Mouse (Mus musculus) CH12.LX (cell line): ENCODE measurements at regions not wholly inside any gene's neighbourhood (a gene's known extent, or its start where the extent isn't known, plus 50 kb on each side); places are given as distances from the start of the nearest gene placed in this dataset.
A peak's percentile ranks its signal among the peaks of the same experiment; 100 is the strongest.

Experiments
- DNase-seq: peaks from one replicate; pipeline ENCODE4 v3.0.0-alpha.2; 2013; ENCODE audit errors: extremely low read depth
- H3K27ac ChIP-seq: 2 replicates; pipeline ENCODE4 v1.5.1; 2012; ENCODE audit warnings: low read depth, mild to moderate bottlenecking, control low read depth, moderate library complexity; ENCODE audit not compliant: insufficient read depth
- H3K27me3 ChIP-seq: replicated peaks from 2 replicates; pipeline ENCODE3; 2012; ENCODE audit warnings: inconsistent platforms
- H3K36me3 ChIP-seq, 2 experiments: replicated peaks in 1 of 2; 2 replicates each; pipeline versions ENCODE3 to v1.6.1; 2012; ENCODE audit warnings: inconsistent platforms in 1 of 2, low read length in 1 of 2, mild to moderate bottlenecking in 1 of 2, mixed read lengths in 1 of 2, moderate library complexity in 1 of 2; ENCODE audit not compliant: control insufficient read depth in 1 of 2, insufficient read depth in 1 of 2
- H3K4me1 ChIP-seq, 2 experiments: 2 replicates each; pipeline ENCODE4 v1.6.1; 2012; ENCODE audit warnings: inconsistent platforms in 1 of 2, moderate library complexity in 1 of 2; ENCODE audit not compliant: insufficient read depth in 2 of 2, control insufficient read depth in 1 of 2
- H3K4me2 ChIP-seq: 2 replicates; pipeline ENCODE4 v1.6.1; 2012; ENCODE audit warnings: low read depth, mild to moderate bottlenecking, control low read depth; ENCODE audit not compliant: poor library complexity, insufficient read depth, severe bottlenecking
- H3K4me3 ChIP-seq, 3 experiments: fragments of 150-350 bp in 1 of 3; sonication (generic) in 1 of 3; replicated peaks in 1 of 3; 2 replicates each; pipeline versions ENCODE3 to v1.5.1; 2011 to 2012; ENCODE audit warnings: low read depth in 2 of 3, low read length in 2 of 3, mild to moderate bottlenecking in 2 of 3, moderate library complexity in 2 of 3, control low read depth in 1 of 3, improper control_type of control experiment in 1 of 3, inconsistent platforms in 1 of 3, mixed read lengths in 1 of 3; ENCODE audit not compliant: poor library complexity in 1 of 3
- H3K79me2 ChIP-seq: replicated peaks from 2 replicates; pipeline ENCODE4 v1.6.1; 2012; ENCODE audit warnings: mild to moderate bottlenecking, moderate library complexity; ENCODE audit not compliant: control insufficient read depth, poor library complexity, insufficient read depth, severe bottlenecking; ENCODE audit errors: extremely low read depth
- H3K9ac ChIP-seq: 2 replicates; pipeline ENCODE4 v1.6.1; 2012; ENCODE audit warnings: low read depth, mild to moderate bottlenecking, control low read depth, moderate library complexity; ENCODE audit not compliant: insufficient read depth
- H3K9me3 ChIP-seq: replicated peaks from 2 replicates; pipeline ENCODE3; 2012; ENCODE audit warnings: low read length, inconsistent platforms, mixed read lengths
- BHLHE40 ChIP-seq: IDR thresholded peaks from 2 replicates; pipeline ENCODE4 v1.6.1; 2011; ENCODE audit warnings: mild to moderate bottlenecking, low read depth, low read length, improper control_type of control experiment
- CHD2 ChIP-seq: IDR thresholded peaks from 2 replicates; pipeline ENCODE4 v1.6.1; 2011; ENCODE audit warnings: low read length, improper control_type of control experiment
- E2F4 ChIP-seq: IDR thresholded peaks from 2 replicates; pipeline ENCODE4 v1.6.1; 2011; ENCODE audit warnings: low read depth, low read length, improper control_type of control experiment; ENCODE audit not compliant: insufficient replicate concordance
- EP300 ChIP-seq: IDR thresholded peaks from 2 replicates; pipeline ENCODE4 v1.6.1; 2011; ENCODE audit warnings: low read length, improper control_type of control experiment
- ETS1 ChIP-seq: conservative IDR thresholded peaks from 2 replicates; pipeline ENCODE4 v1.6.1; 2012; ENCODE audit warnings: low read depth, mild to moderate bottlenecking, inconsistent platforms, low read length, improper control_type of control experiment, moderate library complexity
- GABPA ChIP-seq: IDR thresholded peaks from 2 replicates; pipeline ENCODE4 v1.6.1; 2012; ENCODE audit warnings: low read depth, low read length, improper control_type of control experiment, inconsistent platforms; ENCODE audit not compliant: insufficient replicate concordance
- MAFK ChIP-seq: IDR thresholded peaks from 2 replicates; pipeline ENCODE4 v1.6.1; 2011; ENCODE audit warnings: low read length, improper control_type of control experiment; ENCODE audit not compliant: insufficient replicate concordance
- MAX ChIP-seq: IDR thresholded peaks from 2 replicates; pipeline ENCODE4 v1.6.1; 2011; ENCODE audit warnings: low read length, improper control_type of control experiment
- MAZ ChIP-seq: IDR thresholded peaks from 2 replicates; pipeline ENCODE4 v1.6.1; 2012; ENCODE audit warnings: low read depth, mild to moderate bottlenecking, inconsistent platforms, low read length, improper control_type of control experiment, moderate library complexity
- MXI1 ChIP-seq: IDR thresholded peaks from 2 replicates; pipeline ENCODE4 v1.6.1; 2011; ENCODE audit warnings: mild to moderate bottlenecking, low read depth, low read length, improper control_type of control experiment
- PAX5 ChIP-seq: IDR thresholded peaks from 2 replicates; pipeline ENCODE4 v1.6.1; 2012; ENCODE audit warnings: low read length, inconsistent platforms, mixed read lengths
- POLR2A ChIP-seq: IDR thresholded peaks from 2 replicates; pipeline ENCODE4 v1.6.1; 2011; ENCODE audit warnings: low read depth, mild to moderate bottlenecking, improper control_type of control experiment, low read length
- POLR2AphosphoS2 ChIP-seq: IDR thresholded peaks from 2 replicates; pipeline ENCODE4 v1.6.1; 2011; ENCODE audit warnings: low read depth, low read length, improper control_type of control experiment
- TBP ChIP-seq: conservative IDR thresholded peaks from 2 replicates; pipeline ENCODE4 v1.6.1; 2011; ENCODE audit warnings: low read depth, low read length, improper control_type of control experiment
- TCF12 ChIP-seq: IDR thresholded peaks from 2 replicates; pipeline ENCODE4 v1.6.1; 2014; ENCODE audit warnings: low read depth, mild to moderate bottlenecking, inconsistent platforms, low read length, improper control_type of control experiment
- UBTF ChIP-seq: IDR thresholded peaks from 2 replicates; pipeline ENCODE4 v1.6.1; 2012; ENCODE audit warnings: low read depth, mild to moderate bottlenecking, inconsistent platforms, low read length, improper control_type of control experiment, moderate library complexity
- USF1 ChIP-seq: IDR thresholded peaks from 2 replicates; pipeline ENCODE4 v1.6.1; 2014; ENCODE audit warnings: low read depth, mild to moderate bottlenecking, inconsistent platforms, low read length, improper control_type of control experiment
- USF2 ChIP-seq: conservative IDR thresholded peaks from 2 replicates; pipeline ENCODE4 v1.6.1; 2011; ENCODE audit warnings: low read depth, low read length, improper control_type of control experiment
- dilution Hi-C: fragments of 300-500 bp; cut with MboI; formaldehyde crosslinking; loops from 2 replicates; pipeline ENCODE4 v1.14.3; 2020; ENCODE audit warnings: low sequenced_read_pairs; ENCODE audit not compliant: extremely low pct_unique_long_range_greater_than_20kb, extremely low pct_ligation_motif_present
- in situ Hi-C: fragments of 300-500 bp; cut with MboI; formaldehyde crosslinking; loops from 3 replicates; pipeline ENCODE4 v1.14.3; 2019; ENCODE audit warnings: low sequenced_read_pairs, low pct_ligation_motif_present, low pct_unique_long_range_greater_than_20kb, mixed read lengths

DNA sequence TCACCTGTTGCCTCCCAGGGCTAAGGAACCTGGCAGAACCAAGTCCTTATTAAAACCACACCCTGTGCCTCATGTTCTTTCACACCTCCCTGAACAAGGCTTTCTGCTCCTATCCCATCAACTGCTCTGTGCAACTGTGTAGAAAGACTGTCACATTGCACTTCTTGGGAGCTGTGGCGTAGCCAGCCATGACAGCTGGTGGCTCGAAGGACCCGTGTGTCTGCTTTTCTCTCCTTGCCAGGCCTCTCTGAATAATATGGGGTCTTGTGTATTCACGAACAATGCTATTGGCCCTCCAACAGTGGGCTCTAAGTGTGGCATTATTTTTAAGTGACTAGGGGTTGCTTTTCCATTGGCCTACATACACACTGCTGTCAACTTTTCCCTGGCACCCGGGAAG, 347.3 kb downstream of the Cd83 start:
- Histone ChIP-seq H3K4me1 (peaks cover 0 to 27% of the 10 kb centered on the region in 2 experiments; a peak in 2 of 4 replicates), H3K9ac (no peak overlapping the region), H3K79me2 (no peaks in the 10 kb centered on the region), H3K27me3 (no peaks in the 10 kb centered on the region), H3K27ac (no peak overlapping the region), H3K4me3 (no peak overlapping the region), H3K36me3 (no peaks in the 10 kb centered on the region), H3K9me3 (no peaks in the 10 kb centered on the region), H3K4me2 (no peak overlapping the region)
- dilution Hi-C loops (no loop called here), in situ Hi-C loops (no loop called here)
- no peak for DNase-seq
- TF ChIP-seq UBTF (no peak), MAFK (no peak), MXI1 (no peak), EP300 (no peak)

DNA sequence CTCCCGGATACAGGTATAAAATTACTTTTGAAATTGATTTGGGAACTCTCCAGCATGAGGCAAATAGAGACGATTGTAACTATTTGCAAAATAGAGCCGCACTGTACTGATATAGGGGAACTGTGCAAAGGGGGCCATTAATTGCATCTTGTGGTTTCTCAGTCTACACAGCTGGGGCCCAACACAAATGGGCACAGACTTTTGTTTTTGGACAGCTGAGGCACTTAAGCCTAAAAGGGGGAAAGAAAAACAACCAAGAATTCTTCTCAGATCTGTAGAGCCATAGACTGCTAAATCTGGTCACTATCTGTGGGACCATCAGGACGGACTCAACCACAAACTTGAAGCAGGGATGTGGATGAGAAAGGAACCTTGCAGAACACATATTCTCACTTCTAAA, 347.9 kb downstream of the Cd83 start:
- H3K9me3 ChIP-seq: no peaks in the 10 kb centered on the region
- TF ChIP-seq GABPA (no peak), POLR2A (no peak), TBP (no peak), ETS1 (no peak), MAX (no peak), MAZ (no peak), BHLHE40 (no peak), E2F4 (no peak), PAX5 (no peak), POLR2AphosphoS2 (no peak), TCF12 (no peak)
- H3K27me3 ChIP-seq: no peaks in the 10 kb centered on the region
- no peaks in the 10 kb centered on the region for H3K79me2 ChIP-seq
- peaks cover 0 to 27% of the 10 kb centered on the region in 2 experiments; a peak in 2 of 4 replicates for H3K4me1 ChIP-seq
- no peak overlapping the region for H3K4me3 ChIP-seq
- no peak overlapping the region for H3K9ac ChIP-seq
- H3K27ac ChIP-seq: no peak overlapping the region
- H3K36me3 ChIP-seq: no peaks in the 10 kb centered on the region
- no peak for DNase-seq
- in situ Hi-C loops: no loop called here
- H3K4me2 ChIP-seq: no peak overlapping the region
- dilution Hi-C loops: no loop called here

DNA sequence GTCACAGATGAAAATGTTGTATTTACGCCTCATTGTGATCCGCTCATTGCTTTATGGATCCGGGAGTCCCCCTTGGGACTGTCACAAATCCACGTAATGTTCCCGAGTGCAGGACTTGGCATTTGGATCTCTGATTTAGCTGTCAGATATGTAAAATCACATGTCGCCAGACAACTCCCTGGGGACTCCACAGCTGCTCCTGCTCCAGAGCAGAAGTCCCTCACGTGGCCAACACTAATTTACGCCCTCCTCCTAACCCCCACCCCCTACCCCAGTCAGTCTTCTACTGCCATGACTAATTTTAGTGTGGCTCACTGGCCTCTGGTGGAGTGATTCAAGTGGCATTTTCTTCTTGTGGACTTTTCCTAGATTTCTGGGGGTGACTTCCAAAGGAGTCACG, 348.9 kb downstream of the Cd83 start:
- peak; percentile 63 for DNase-seq
- no peaks in the 10 kb centered on the region for H3K79me2 ChIP-seq
- peaks cover 0 to 27% of the 10 kb centered on the region in 2 experiments; a peak in 2 of 4 replicates for H3K4me1 ChIP-seq
- H3K9ac ChIP-seq: no peak overlapping the region
- H3K4me3 ChIP-seq: no peak overlapping the region
- no peak overlapping the region for H3K27ac ChIP-seq
- TF ChIP-seq BHLHE40 (peak; percentile 73), USF1 (peak; percentile 22), USF2 (no peak), ETS1 (0 out of 2 replicates have a peak, but pooled peaks have one; percentile 17), CHD2 (no peak)
- no peaks in the 10 kb centered on the region for H3K27me3 ChIP-seq
- dilution Hi-C loops: no loop called here
- no peak overlapping the region for H3K4me2 ChIP-seq
- in situ Hi-C loops: no loop called here
- no peaks in the 10 kb centered on the region for H3K9me3 ChIP-seq
- no peaks in the 10 kb centered on the region for H3K36me3 ChIP-seq
